Mouse (Mus musculus) hindbrain, embryonic 10.5 days (tissue): Measurements from ENCODE around the gene Tcl1b1. TPM values are rescaled to one million over a fixed set of nuclear protein-coding genes. Genes with fewer than 3 reads are reported as not detected.

ENCODE experiments used
- DNase-seq: peaks from one replicate; pipeline ENCODE4 v3.0.0-alpha.2; 2017; ENCODE audit warnings: low spot score
- H3K27ac ChIP-seq: fragments of 300-500 bp; sonication (generic); 2 replicates; pipeline ENCODE4 v1.5.1; 2016; ENCODE audit warnings: mild to moderate bottlenecking, moderate library complexity
- H3K27me3 ChIP-seq: fragments of 300-500 bp; sonication (generic); 2 replicates; pipeline ENCODE4 v1.6.1; 2016; ENCODE audit warnings: mild to moderate bottlenecking; ENCODE audit not compliant: poor library complexity, insufficient read depth, severe bottlenecking
- H3K36me3 ChIP-seq: fragments of 300-500 bp; sonication (generic); 2 replicates; pipeline ENCODE4 v1.6.1; 2016; ENCODE audit warnings: mild to moderate bottlenecking, moderate library complexity
- H3K4me1 ChIP-seq: fragments of 300-500 bp; sonication (generic); replicated peaks from 2 replicates; pipeline ENCODE4 v1.6.1; 2016; ENCODE audit warnings: mild to moderate bottlenecking
- H3K4me3 ChIP-seq: fragments of 300-500 bp; sonication (generic); 2 replicates; pipeline ENCODE4 v1.5.1; 2016; ENCODE audit warnings: mild to moderate bottlenecking, moderate library complexity
- H3K9me3 ChIP-seq: fragments of 300-500 bp; sonication (generic); 2 replicates; pipeline ENCODE4 v1.6.1; 2016; ENCODE audit warnings: mild to moderate bottlenecking, moderate library complexity
- WGBS: fragments of 180-500 bp; shearing (Covaris S2); methylation state at CpG from one replicate; pipeline ENCODE4 v1.1.7; 2016; 5-methylcytosine and 5-hydroxymethylcytosine counted together
- polyA plus RNA-seq: library from polyadenylated mRNA; unstranded; fragments of >200 nt; fragmentation: Nextera tagmentation; extraction: Ambion mirVana; gene quantifications from 2 replicates; pipeline ENCODE4 v1.2.1, GENCODE M21; 2016

Tcl1b1 gene
- polyA plus RNA-seq, 1 experiment from 2014 or later = not detected

DNA sequence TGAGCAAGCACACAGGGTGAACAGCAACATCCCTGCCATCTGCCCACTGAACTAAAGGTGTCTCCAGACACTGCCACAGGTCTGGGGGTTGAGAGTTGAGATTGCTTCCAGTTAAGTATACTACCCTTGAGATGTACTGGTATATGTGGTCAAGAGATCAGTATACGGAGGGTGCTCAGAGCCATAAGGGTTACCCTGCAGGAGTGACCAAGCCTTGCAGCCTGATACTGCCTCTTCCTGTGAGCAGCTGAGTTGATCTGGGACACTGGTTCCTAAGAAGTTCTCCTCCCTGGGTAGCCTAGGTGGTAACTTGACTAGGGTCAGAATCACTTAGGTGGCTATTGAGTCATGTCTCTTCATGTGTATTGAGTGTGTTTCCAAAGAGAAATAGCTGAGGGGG is 49.0 kb downstream of the Tcl1b1 start:
- no peak for DNase-seq
- no peaks in the 10 kb centered on the region for H3K36me3 ChIP-seq
- no peaks in the 10 kb centered on the region for H3K4me1 ChIP-seq
- no peaks in the 10 kb centered on the region for H3K27me3 ChIP-seq
- 85% methylated on average over 1 of the region's 1 CpGs for WGBS
- H3K27ac ChIP-seq = no peak overlapping the region
- no peak overlapping the region for H3K4me3 ChIP-seq
- no peaks in the 10 kb centered on the region for H3K9me3 ChIP-seq

DNA sequence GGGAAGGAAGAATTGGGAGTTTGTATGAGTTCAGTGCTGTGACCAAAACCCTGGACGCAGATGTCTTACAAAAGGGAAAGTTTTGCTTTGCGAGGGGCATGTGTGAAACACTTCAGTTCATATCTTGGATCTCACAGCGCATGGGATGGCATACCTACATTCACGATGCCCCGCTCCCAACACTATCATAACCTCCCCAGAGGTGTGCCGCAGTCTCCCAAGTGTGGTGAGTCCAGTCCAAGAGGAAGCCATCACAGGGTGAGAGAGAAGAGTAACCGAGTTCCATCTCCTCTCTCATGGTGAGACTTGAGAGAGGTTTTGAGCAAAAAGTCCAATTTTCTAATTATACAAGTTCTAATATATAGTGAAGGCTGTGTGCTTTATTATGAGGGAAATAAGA is 49.7 kb downstream of the Tcl1b1 start:
- Histone ChIP-seq H3K9me3 (no peaks in the 10 kb centered on the region), H3K27me3 (no peaks in the 10 kb centered on the region), H3K27ac (no peak overlapping the region), H3K4me3 (no peak overlapping the region), H3K4me1 (no peaks in the 10 kb centered on the region), H3K36me3 (no peaks in the 10 kb centered on the region)
- DNase-seq = no peak
- WGBS = 94% methylated on average over 7 of the region's 7 CpGs

Other genes starting within 250 kb of the Tcl1b1 start
- gene Syne3, start 149.9 kb upstream of the Tcl1b1 start, polyA plus RNA-seq = 0.09 and 0.15 TPM in 2 replicates
- 230 and 235 TPM in 2 replicates for gene Glrx5, start 127.0 kb upstream of the Tcl1b1 start, polyA plus RNA-seq
- not detected in 2 replicates for gene Tcl1b2, start 13.7 kb upstream of the Tcl1b1 start, polyA plus RNA-seq
- not detected in 2 replicates for gene Tcl1b5, start 16.7 kb downstream of the Tcl1b1 start, polyA plus RNA-seq
- not detected in 2 replicates for gene Tcl1b3, start 31.4 kb downstream of the Tcl1b1 start, polyA plus RNA-seq
- not detected in 2 replicates for gene Tcl1b4, start 42.3 kb downstream of the Tcl1b1 start, polyA plus RNA-seq
- gene Tcl1, start 63.1 kb downstream of the Tcl1b1 start, polyA plus RNA-seq = not detected in 2 replicates
- gene Tunar, start 174.2 kb downstream of the Tcl1b1 start, polyA plus RNA-seq = 0.31 and 0.67 TPM in 2 replicates